Mouse (Mus musculus) stomach, postnatal 0 days (tissue): ENCODE data around the gene Zfp36l1.

Experiments used
- CTCF ChIP-seq: IDR thresholded peaks from 2 replicates; pipeline ENCODE4 v1.5.1; 2016; ENCODE audit warnings: antibody characterized with exemption, low read depth, mild to moderate bottlenecking, moderate library complexity
- EP300 ChIP-seq: optimal IDR thresholded peaks from 2 replicates; pipeline ENCODE3; 2016; ENCODE audit warnings: antibody characterized with exemption

DNA sequence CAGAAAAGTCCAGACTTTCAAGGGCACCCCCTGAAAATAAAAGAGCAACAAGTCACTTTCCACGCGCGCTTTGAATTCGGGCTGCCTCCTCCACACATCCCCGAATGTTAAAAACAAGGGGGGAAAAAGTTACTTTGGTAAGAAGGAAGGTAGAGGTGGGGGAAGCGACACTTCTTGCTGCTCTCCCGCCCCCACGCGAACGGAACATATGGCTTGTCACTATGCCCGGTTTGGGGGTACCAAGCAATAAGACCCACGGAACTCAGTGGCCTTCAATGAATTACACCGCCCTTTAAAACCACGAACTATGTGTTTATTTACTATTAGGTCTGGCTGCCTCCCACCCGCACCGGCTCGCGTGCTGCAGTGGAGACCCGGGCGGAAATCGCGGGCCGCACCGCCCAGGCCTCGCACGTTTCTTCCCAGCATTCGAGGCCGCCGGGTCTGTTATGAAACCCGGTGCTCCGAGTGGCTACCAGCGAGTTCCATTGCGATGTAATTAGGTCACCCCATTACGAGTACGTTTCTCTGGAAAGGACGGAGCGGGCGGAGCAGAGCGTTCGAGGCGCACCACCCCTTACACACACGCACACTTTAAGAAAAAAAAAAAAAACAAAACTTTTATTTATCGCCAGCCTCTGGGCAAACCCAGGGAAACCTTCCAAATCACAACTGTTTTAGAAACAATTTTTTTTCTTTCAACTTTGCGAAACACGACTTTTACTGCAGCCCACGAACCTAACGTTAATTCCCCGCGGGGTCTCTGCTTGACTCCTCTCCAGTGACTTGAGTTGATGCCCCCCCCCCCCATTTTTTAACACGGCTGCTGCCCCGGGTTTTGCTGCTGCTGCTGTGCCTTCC lies 1.4 kb upstream of the Zfp36l1 start:
- TF ChIP-seq CTCF (no peak), EP300 (peak; percentile 59)
